Mouse (Mus musculus) liver, embryonic 16.5 days (tissue): Measurements from ENCODE around the gene Tectb. TPM values are rescaled to one million over a fixed set of nuclear protein-coding genes. Genes with fewer than 3 reads are reported as not detected.

Experiments used
- ATAC-seq: fragments of 200-750 bp; cut with Nextera tagmentation; 2 replicates; pipeline ENCODE4 v1.8.0; 2017; ENCODE audit warnings: low read depth, mild to moderate bottlenecking, moderate number of reproducible peaks, moderate library complexity
- H3K27ac ChIP-seq: fragments of 300-500 bp; sonication (generic); 2 replicates; pipeline ENCODE4 v1.5.1; 2014; ENCODE audit warnings: mild to moderate bottlenecking, low read length
- H3K27me3 ChIP-seq: fragments of 300-500 bp; sonication (generic); 2 replicates; pipeline ENCODE4 v1.6.1; 2014; ENCODE audit warnings: low read depth, low read length, mixed read lengths; ENCODE audit not compliant: control insufficient read depth, insufficient read depth
- H3K36me3 ChIP-seq: fragments of 300-500 bp; sonication (generic); 2 replicates; pipeline ENCODE4 v1.6.1; 2014; ENCODE audit warnings: mild to moderate bottlenecking; ENCODE audit not compliant: control insufficient read depth, insufficient read depth
- H3K4me1 ChIP-seq: fragments of 300-500 bp; sonication (generic); 2 replicates; pipeline ENCODE4 v1.6.1; 2014; ENCODE audit warnings: low read depth, low read length, mixed read lengths; ENCODE audit not compliant: control insufficient read depth
- H3K4me2 ChIP-seq: fragments of 300-500 bp; sonication (generic); 2 replicates; pipeline ENCODE4 v1.6.1; 2014; ENCODE audit warnings: low read depth, low read length, mixed read lengths
- H3K4me3 ChIP-seq: fragments of 300-500 bp; sonication (generic); 2 replicates; pipeline ENCODE4 v1.5.1; 2014; ENCODE audit warnings: low read depth, mild to moderate bottlenecking, low read length
- H3K9ac ChIP-seq: fragments of 300-500 bp; sonication (generic); 2 replicates; pipeline ENCODE4 v1.6.1; 2014; ENCODE audit warnings: low read depth, low read length
- H3K9me3 ChIP-seq: fragments of 300-500 bp; sonication (generic); replicated peaks from 2 replicates; pipeline ENCODE4 v1.6.1; 2016; ENCODE audit warnings: low read length; ENCODE audit not compliant: control insufficient read depth
- WGBS: fragments of 180-500 bp; shearing (Covaris S2); extraction: QIAGEN DNeasy Blood & Tissue Kit; methylation state at CpG from one replicate; pipeline ENCODE4 v1.1.7; 2014; ENCODE audit not compliant: insufficient replicate concordance; 5-methylcytosine and 5-hydroxymethylcytosine counted together
- polyA plus RNA-seq: library from polyadenylated mRNA; unstranded; fragments of >200 nt; fragmentation: Nextera tagmentation; extraction: Ambion mirVana; gene quantifications from 2 replicates; pipeline ENCODE4 v1.2.1, GENCODE M21; 2015

The Tectb gene
- polyA plus RNA-seq, result 0.40 and 0.53 TPM in 2 replicates

- Histone ChIP-seq H3K27me3 (no peaks in the 10 kb centered on the region), H3K4me2 (no peak within 1 kb of the TSS), H3K4me3 (no peak within 1 kb of the TSS), H3K36me3 (no peaks in the 10 kb centered on the region), H3K9ac (no peak within 1 kb of the TSS), H3K9me3 (no peaks in the 10 kb centered on the region), H3K4me1 (no peaks in the 10 kb centered on the region), H3K27ac (no peak within 1 kb of the TSS)
- WGBS, result 67% methylated on average over 5 of the region's 5 CpGs
- ATAC-seq, result no peak
Measured at GRCm38 (mm10) chr19:55180433-55180832, at the start of gene Tectb. Gene Tectb, plus strand, starts transcription at chr19:55180733.

- Histone ChIP-seq H3K4me2 (no peak overlapping the region), H3K27me3 (no peaks in the 10 kb centered on the region), H3K9ac (no peak overlapping the region), H3K4me3 (no peak overlapping the region), H3K27ac (peak overlapping the region; percentile 27; the same call in 1 of the 2 replicates), H3K36me3 (no peaks in the 10 kb centered on the region), H3K9me3 (no peaks in the 10 kb centered on the region), H3K4me1 (no peaks in the 10 kb centered on the region; the same call in 1 of the 2 replicates)
- 19% methylated on average over 1 of the region's 1 CpGs for WGBS
- peak; percentile 35; the same call in 1 of the 2 replicates for ATAC-seq
Measured at GRCm38 (mm10) chr19:55131747-55132146, 48.8 kb upstream of the Tectb start.

- no peaks in the 10 kb centered on the region for H3K36me3 ChIP-seq
- no peaks in the 10 kb centered on the region for H3K9me3 ChIP-seq
- WGBS, result 54% methylated on average over 3 of the region's 3 CpGs
- no peak for ATAC-seq
- H3K27me3 ChIP-seq, result no peaks in the 10 kb centered on the region
- H3K4me2 ChIP-seq, result no peak overlapping the region
- no peak overlapping the region for H3K4me3 ChIP-seq
- H3K4me1 ChIP-seq, result peaks cover 3% of the 10 kb centered on the region; the same call in 1 of the 2 replicates
- no peak overlapping the region for H3K9ac ChIP-seq
- H3K27ac ChIP-seq, result no peak overlapping the region
Measured at GRCm38 (mm10) chr19:55132476-55132875, 48.1 kb upstream of the Tectb start.

GRCm38 (mm10) chr19:55134521-55134920 lies 46.0 kb upstream of the Tectb start:
- H3K36me3 ChIP-seq, result no peaks in the 10 kb centered on the region
- H3K9ac ChIP-seq, result no peak overlapping the region
- 67% methylated on average over 9 of the region's 9 CpGs for WGBS
- no peaks in the 10 kb centered on the region for H3K27me3 ChIP-seq
- H3K4me1 ChIP-seq, result peaks cover 9% of the 10 kb centered on the region
- no peak overlapping the region for H3K27ac ChIP-seq
- no peak overlapping the region for H3K4me3 ChIP-seq
- no peaks in the 10 kb centered on the region for H3K9me3 ChIP-seq
- ATAC-seq, result no peak
- no peak overlapping the region for H3K4me2 ChIP-seq

GRCm38 (mm10) chr19:55135918-55136317 lies 44.6 kb upstream of the Tectb start:
- Histone ChIP-seq H3K4me1 (peaks cover 9% of the 10 kb centered on the region), H3K4me2 (no peak overlapping the region), H3K9ac (no peak overlapping the region), H3K36me3 (no peaks in the 10 kb centered on the region), H3K9me3 (no peaks in the 10 kb centered on the region), H3K27me3 (no peaks in the 10 kb centered on the region), H3K4me3 (no peak overlapping the region), H3K27ac (no peak overlapping the region)
- ATAC-seq, result no peak
- WGBS, result 61% methylated on average over 3 of the region's 3 CpGs

- peaks cover 9% of the 10 kb centered on the region for H3K4me1 ChIP-seq
- H3K27me3 ChIP-seq, result no peaks in the 10 kb centered on the region
- no peaks in the 10 kb centered on the region for H3K36me3 ChIP-seq
- H3K9me3 ChIP-seq, result no peaks in the 10 kb centered on the region
- no peak overlapping the region for H3K9ac ChIP-seq
- H3K4me3 ChIP-seq, result no peak overlapping the region
- 42% methylated on average over 4 of the region's 4 CpGs for WGBS
- no peak for ATAC-seq
- no peak overlapping the region for H3K27ac ChIP-seq
- H3K4me2 ChIP-seq, result no peak overlapping the region
Measured at GRCm38 (mm10) chr19:55136693-55137427, 43.7 kb upstream of the Tectb start.

GRCm38 (mm10) chr19:55137884-55138283 lies 42.6 kb upstream of the Tectb start:
- no peaks in the 10 kb centered on the region for H3K27me3 ChIP-seq
- no peaks in the 10 kb centered on the region for H3K36me3 ChIP-seq
- H3K4me2 ChIP-seq, result no peak overlapping the region
- H3K9me3 ChIP-seq, result no peaks in the 10 kb centered on the region
- H3K9ac ChIP-seq, result no peak overlapping the region
- WGBS, result 37% methylated on average over 7 of the region's 7 CpGs
- no peak overlapping the region for H3K4me3 ChIP-seq
- no peak overlapping the region for H3K27ac ChIP-seq
- peaks cover 9% of the 10 kb centered on the region for H3K4me1 ChIP-seq
- 0 out of 2 replicates have a peak, but pooled peaks have one; percentile 19 for ATAC-seq

- Histone ChIP-seq H3K4me1 (peaks cover 9% of the 10 kb centered on the region), H3K36me3 (no peaks in the 10 kb centered on the region), H3K27me3 (no peaks in the 10 kb centered on the region), H3K27ac (no peak overlapping the region), H3K9ac (no peak overlapping the region), H3K9me3 (no peaks in the 10 kb centered on the region), H3K4me2 (no peak overlapping the region), H3K4me3 (no peak overlapping the region)
- ATAC-seq, result no peak
- 60% methylated on average over 7 of the region's 7 CpGs for WGBS
Measured at GRCm38 (mm10) chr19:55138506-55138905, 42.0 kb upstream of the Tectb start.

- ATAC-seq, result peak; percentile 84
- no peaks in the 10 kb centered on the region for H3K9me3 ChIP-seq
- peaks cover 9% of the 10 kb centered on the region for H3K4me1 ChIP-seq
- no peaks in the 10 kb centered on the region for H3K27me3 ChIP-seq
- H3K4me2 ChIP-seq, result no peak overlapping the region
- 0 out of 2 replicates have a peak overlapping the region, but pooled peaks have one; percentile 14 for H3K27ac ChIP-seq
- no peaks in the 10 kb centered on the region for H3K36me3 ChIP-seq
- no peak overlapping the region for H3K4me3 ChIP-seq
- 47% methylated on average over 7 of the region's 7 CpGs for WGBS
- H3K9ac ChIP-seq, result no peak overlapping the region
Measured at GRCm38 (mm10) chr19:55139301-55139700, 41.2 kb upstream of the Tectb start.
